Mouse (Mus musculus) small intestine, adult 2 months (tissue): ENCODE results near the gene Sp100. TPM values are rescaled to one million over a fixed set of nuclear protein-coding genes. Genes with fewer than 3 reads are reported as not detected.

Source experiments
- H3K27ac ChIP-seq: fragments of 200-500 bp; 2 replicates; pipeline ENCODE4 v1.5.1; 2012; ENCODE audit warnings: low read depth, low read length, control low read depth, inconsistent platforms; ENCODE audit not compliant: insufficient read depth
- H3K27me3 ChIP-seq: fragments of 200-500 bp; 2 replicates; pipeline ENCODE4 v1.6.1; 2012; ENCODE audit warnings: mild to moderate bottlenecking, moderate library complexity, low read length, inconsistent platforms; ENCODE audit not compliant: control insufficient read depth, insufficient read depth
- H3K36me3 ChIP-seq: fragments of 200-500 bp; 2 replicates; pipeline ENCODE4 v1.6.1; 2012; ENCODE audit warnings: mild to moderate bottlenecking, low read length, control low read depth, inconsistent platforms; ENCODE audit not compliant: control insufficient read depth, insufficient read depth
- H3K4me1 ChIP-seq: fragments of 200-500 bp; 2 replicates; pipeline ENCODE4 v1.6.1; 2012; ENCODE audit warnings: low read length, inconsistent platforms, mixed read lengths; ENCODE audit not compliant: control insufficient read depth, insufficient read depth, insufficient read length
- H3K4me3 ChIP-seq: fragments of 200-500 bp; 2 replicates; pipeline ENCODE4 v1.5.1; 2012; ENCODE audit warnings: low read depth, mild to moderate bottlenecking, control low read depth, inconsistent platforms, low read length, moderate library complexity
- CTCF ChIP-seq: fragments of 200-500 bp; IDR thresholded peaks from 2 replicates; pipeline ENCODE4 v1.5.1; 2012; ENCODE audit warnings: low read depth, mild to moderate bottlenecking, control low read depth, inconsistent platforms, low read length, moderate library complexity, mixed read lengths; ENCODE audit not compliant: insufficient replicate concordance, insufficient read length; ENCODE audit errors: extremely low read depth
- POLR2A ChIP-seq: fragments of 200-500 bp; IDR thresholded peaks from 2 replicates; pipeline ENCODE4 v1.6.1; 2012; ENCODE audit warnings: low read depth, mild to moderate bottlenecking, control low read depth, inconsistent platforms, low read length, moderate library complexity
- WGBS: fragments of 180-500 bp; shearing (Covaris S2); methylation state at CpG from one replicate; pipeline ENCODE4 v1.1.7; 2018; 5-methylcytosine and 5-hydroxymethylcytosine counted together
- polyA plus RNA-seq: library from polyadenylated mRNA; depleted of rRNA; stranded (reverse); fragments of >200 nt; gene quantifications from 2 replicates; pipeline ENCODE4 v1.2.3, GENCODE M21; 2012

Sp100 gene
- polyA plus RNA-seq, 1 experiment = 10.1 TPM

DNA sequence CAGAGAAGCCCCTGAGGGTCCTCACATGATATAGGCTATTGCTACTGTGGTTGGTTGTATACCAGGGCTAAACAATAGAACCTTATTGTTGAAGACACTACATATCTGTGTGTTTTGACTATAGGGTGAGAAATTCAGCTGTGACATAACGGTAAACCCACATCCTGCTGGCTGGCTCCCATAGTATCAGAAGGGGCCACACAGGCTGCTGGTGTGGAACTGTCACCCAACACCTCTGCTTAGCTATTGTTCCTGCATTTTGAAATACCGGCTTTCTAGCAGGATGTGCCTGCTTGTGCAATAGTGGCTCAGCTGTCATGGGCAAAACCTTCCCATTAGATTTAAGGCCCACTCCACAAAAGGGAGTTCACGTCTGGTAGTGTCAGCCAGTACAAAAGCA lies 82.8 kb downstream of the Sp100 start:
- Histone ChIP-seq H3K27ac (0 out of 2 replicates have a peak overlapping the region, but pooled peaks have one; percentile 13), H3K27me3 (no peaks in the 10 kb centered on the region), H3K36me3 (no peaks in the 10 kb centered on the region), H3K4me3 (no peak overlapping the region), H3K4me1 (peaks cover 2% of the 10 kb centered on the region; the same call in 1 of the 2 replicates)
- no peak for TF ChIP-seq POLR2A
- no peak for TF ChIP-seq CTCF
- 80% methylated on average over 3 of the region's 3 CpGs for WGBS

DNA sequence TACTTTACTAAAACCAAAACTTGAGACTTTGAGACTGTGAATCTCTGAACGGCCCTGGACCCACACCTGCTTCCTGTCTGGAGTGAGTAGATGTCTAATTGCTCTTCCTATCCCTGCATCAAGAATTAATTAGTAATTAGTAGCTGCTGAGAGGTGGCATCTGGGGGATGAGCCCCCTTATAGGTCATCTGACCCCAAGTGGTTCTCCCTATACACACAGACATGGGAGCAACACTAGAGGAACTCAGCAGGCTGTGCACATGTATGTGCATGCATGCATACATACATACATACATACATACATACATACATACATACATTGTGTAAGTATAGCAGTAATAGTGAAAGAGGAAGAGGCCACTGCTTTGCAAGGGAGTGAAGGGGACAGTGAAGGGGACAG lies 84.7 kb downstream of the Sp100 start:
- no peaks in the 10 kb centered on the region for H3K36me3 ChIP-seq
- H3K4me3 ChIP-seq = no peak overlapping the region
- H3K27me3 ChIP-seq = no peaks in the 10 kb centered on the region
- H3K27ac ChIP-seq = no peak overlapping the region
- TF ChIP-seq CTCF (no peak), POLR2A (no peak)
- H3K4me1 ChIP-seq = peaks cover 2% of the 10 kb centered on the region; the same call in 1 of the 2 replicates
- WGBS = 68% methylated on average over 1 of the region's 1 CpGs

DNA sequence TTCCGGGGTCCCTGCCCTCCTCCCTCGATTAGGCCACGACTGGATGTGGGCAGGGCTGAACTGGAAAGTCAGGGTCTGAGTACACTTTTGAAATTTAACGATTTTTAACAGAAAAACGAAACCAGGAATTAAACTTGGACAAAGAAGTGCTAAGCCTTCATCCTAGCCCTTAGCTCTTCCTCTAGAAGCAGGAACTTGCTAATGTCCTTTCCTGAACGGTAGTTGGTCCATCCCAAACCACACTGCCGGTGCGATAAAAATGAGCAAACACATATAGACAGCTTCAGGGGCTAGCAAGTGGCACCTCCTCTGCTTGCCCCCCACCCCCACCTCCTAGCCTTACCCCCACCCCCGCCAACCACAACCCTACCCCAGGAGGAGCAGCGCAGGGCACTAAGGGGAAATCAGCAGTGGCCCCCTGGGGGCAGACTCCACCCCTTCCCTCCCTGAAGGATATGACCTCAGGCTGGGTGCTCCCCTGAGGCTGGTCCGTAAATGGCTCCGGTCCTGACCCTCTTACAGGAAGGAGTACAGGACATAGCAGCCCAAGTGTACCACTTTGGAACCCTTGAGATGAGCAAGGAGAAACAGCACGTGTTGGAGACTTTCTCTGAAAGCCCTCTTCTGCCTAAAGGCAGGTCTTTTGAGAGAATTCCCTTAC lies 85.8 kb downstream of the Sp100 start:
- H3K27me3 ChIP-seq = no peaks in the 10 kb centered on the region
- WGBS = 62% methylated on average over 13 of the region's 13 CpGs
- peak overlapping the region; percentile 31 for H3K4me3 ChIP-seq
- peaks cover 2% of the 10 kb centered on the region; the same call in 1 of the 2 replicates for H3K4me1 ChIP-seq
- H3K36me3 ChIP-seq = no peaks in the 10 kb centered on the region
- TF ChIP-seq POLR2A (no peak), CTCF (no peak)
- H3K27ac ChIP-seq = peak overlapping the region; percentile 33

- peaks cover 2% of the 10 kb centered on the region; the same call in 1 of the 2 replicates for H3K4me1 ChIP-seq
- no peaks in the 10 kb centered on the region for H3K27me3 ChIP-seq
- H3K36me3 ChIP-seq = no peaks in the 10 kb centered on the region
- TF ChIP-seq POLR2A (no peak), CTCF (peak; percentile 50; the same call in 1 of the 2 replicates)
- 19% methylated on average over 18 of the region's 18 CpGs for WGBS
- peak overlapping the region; percentile 65 for H3K4me3 ChIP-seq
- H3K27ac ChIP-seq = peak overlapping the region; percentile 33
Measured at GRCm38 (mm10) chr1:85736355-85737184, 86.8 kb downstream of the Sp100 start.

DNA sequence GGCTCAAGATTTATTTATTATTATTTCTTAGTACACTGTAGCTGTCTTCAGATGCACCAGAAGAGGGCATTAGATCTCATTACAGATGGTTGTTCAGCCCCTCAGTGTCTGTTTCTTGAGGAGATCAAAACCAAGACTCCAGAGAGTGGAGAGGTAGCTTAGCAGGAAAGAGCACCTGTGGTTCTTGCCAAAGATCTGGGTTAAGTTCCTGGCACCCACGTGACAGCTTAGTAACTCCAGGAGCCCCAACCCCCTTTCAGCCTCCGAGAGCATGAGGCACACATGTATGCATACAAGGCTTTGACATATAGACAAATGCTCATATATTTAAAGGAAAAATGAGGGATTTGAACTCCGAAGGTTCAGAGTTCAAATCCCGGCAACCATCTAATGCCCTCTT lies 89.2 kb downstream of the Sp100 start:
- WGBS = 94% methylated on average over 4 of the region's 4 CpGs
- H3K4me1 ChIP-seq = peaks cover 2% of the 10 kb centered on the region; the same call in 1 of the 2 replicates
- H3K4me3 ChIP-seq = no peak overlapping the region
- TF ChIP-seq CTCF (no peak), POLR2A (no peak)
- H3K36me3 ChIP-seq = no peaks in the 10 kb centered on the region
- H3K27me3 ChIP-seq = no peaks in the 10 kb centered on the region
- no peak overlapping the region for H3K27ac ChIP-seq

DNA sequence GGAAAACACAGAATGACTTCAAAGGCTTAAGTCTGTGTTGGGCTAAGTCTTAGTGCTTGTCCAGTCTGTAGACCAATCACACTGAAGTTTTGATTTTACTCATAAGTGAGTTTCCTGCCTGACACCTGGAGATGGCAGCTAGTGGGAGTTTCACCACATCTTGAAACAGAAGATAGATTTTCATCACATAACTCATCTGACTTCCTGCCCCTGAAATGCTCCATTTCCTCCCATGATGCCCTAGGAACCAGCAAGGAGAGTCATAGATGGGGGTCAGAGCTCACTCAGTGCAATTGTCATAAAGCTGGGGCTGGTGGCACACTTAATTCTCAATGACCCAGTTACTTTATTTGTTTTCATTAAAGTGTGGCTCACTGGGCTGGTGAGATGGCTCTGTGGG lies 90.0 kb downstream of the Sp100 start:
- TF ChIP-seq CTCF (no peak), POLR2A (no peak)
- Histone ChIP-seq H3K27ac (no peak overlapping the region), H3K4me3 (no peak overlapping the region), H3K36me3 (no peaks in the 10 kb centered on the region), H3K27me3 (no peaks in the 10 kb centered on the region), H3K4me1 (peaks cover 2% of the 10 kb centered on the region; the same call in 1 of the 2 replicates)

GRCm38 (mm10) chr1:85740923-85741322 lies 91.1 kb downstream of the Sp100 start:
- Histone ChIP-seq H3K4me3 (no peak overlapping the region), H3K27ac (no peak overlapping the region), H3K4me1 (peaks cover 2% of the 10 kb centered on the region; the same call in 1 of the 2 replicates), H3K36me3 (no peaks in the 10 kb centered on the region), H3K27me3 (no peaks in the 10 kb centered on the region)
- TF ChIP-seq POLR2A (no peak), CTCF (no peak)
- WGBS = 59% methylated on average over 6 of the region's 6 CpGs
